Mouse (Mus musculus) heart, postnatal 0 days (tissue): Measurements from ENCODE around the gene Pgm2l1. TPM values are rescaled to one million over a fixed set of nuclear protein-coding genes. Genes with fewer than 3 reads are reported as not detected.

Experiments
- ATAC-seq: fragments of 200-750 bp; cut with Nextera tagmentation; 2 replicates; pipeline ENCODE4 v1.8.0; 2017; ENCODE audit warnings: low read depth, moderate number of reproducible peaks, moderate library complexity; ENCODE audit not compliant: insufficient read depth
- DNase-seq: peaks from one replicate; pipeline ENCODE4 v3.0.0-alpha.2; 2016; ENCODE audit warnings: low spot score
- H3K27ac ChIP-seq: fragments of 300-500 bp; sonication (generic); 2 replicates; pipeline ENCODE4 v1.5.1; 2014; ENCODE audit warnings: low read depth, mild to moderate bottlenecking
- H3K27me3 ChIP-seq: fragments of 300-500 bp; sonication (generic); 2 replicates; pipeline ENCODE4 v1.6.1; 2014; ENCODE audit warnings: low read length, mixed read lengths; ENCODE audit not compliant: control insufficient read depth, insufficient read depth
- H3K36me3 ChIP-seq: fragments of 300-500 bp; sonication (generic); replicated peaks from 2 replicates; pipeline ENCODE4 v1.6.1; 2014; ENCODE audit warnings: low read length, mixed read lengths; ENCODE audit not compliant: control insufficient read depth, insufficient read depth
- H3K4me1 ChIP-seq: fragments of 300-500 bp; sonication (generic); 2 replicates; pipeline ENCODE4 v1.6.1; 2014; ENCODE audit warnings: antibody characterized with exemption; ENCODE audit not compliant: control insufficient read depth, insufficient read depth
- H3K4me2 ChIP-seq: fragments of 300-500 bp; sonication (generic); 2 replicates; pipeline ENCODE4 v1.6.1; 2014; ENCODE audit warnings: low read depth, mild to moderate bottlenecking, low read length, moderate library complexity
- H3K4me3 ChIP-seq: fragments of 300-500 bp; sonication (generic); 2 replicates; pipeline ENCODE4 v1.5.1; 2014; ENCODE audit warnings: low read depth, low read length
- H3K9ac ChIP-seq: fragments of 300-500 bp; sonication (generic); replicated peaks from 2 replicates; pipeline ENCODE4 v1.6.1; 2014; ENCODE audit warnings: low read depth, low read length, mixed read lengths
- H3K9me3 ChIP-seq: fragments of 300-500 bp; sonication (generic); replicated peaks from 2 replicates; pipeline ENCODE4 v1.6.1; 2016; ENCODE audit warnings: low read length; ENCODE audit not compliant: control insufficient read depth
- CTCF ChIP-seq: IDR thresholded peaks from 2 replicates; pipeline ENCODE4 v1.5.1; 2016; ENCODE audit warnings: antibody characterized with exemption, control low read depth, low read depth
- EP300 ChIP-seq: IDR thresholded peaks from 2 replicates; pipeline ENCODE4 v1.6.1; 2016; ENCODE audit warnings: antibody characterized with exemption, low read depth
- WGBS: fragments of 180-500 bp; shearing (Covaris S2); extraction: QIAGEN DNeasy Blood & Tissue Kit; methylation state at CpG from one replicate; pipeline ENCODE4 v1.1.7; 2014; 5-methylcytosine and 5-hydroxymethylcytosine counted together
- polyA plus RNA-seq: library from polyadenylated mRNA; unstranded; fragments of >200 nt; fragmentation: Nextera tagmentation; extraction: Ambion mirVana; gene quantifications from 2 replicates; pipeline ENCODE4 v1.2.1, GENCODE M21; 2015
- total RNA-seq: library from RNA; depleted of rRNA; stranded (reverse); fragments of >200 nt; gene quantifications from 2 replicates; pipeline ENCODE4 v1.2.3, GENCODE M21; 2014; ENCODE audit warnings: low replicate concordance; rRNA removed

Pgm2l1 gene
- total RNA-seq (2.6 and 3.5 TPM in 2 replicates), polyA plus RNA-seq (0.56 and 0.89 TPM in 2 replicates)

DNA sequence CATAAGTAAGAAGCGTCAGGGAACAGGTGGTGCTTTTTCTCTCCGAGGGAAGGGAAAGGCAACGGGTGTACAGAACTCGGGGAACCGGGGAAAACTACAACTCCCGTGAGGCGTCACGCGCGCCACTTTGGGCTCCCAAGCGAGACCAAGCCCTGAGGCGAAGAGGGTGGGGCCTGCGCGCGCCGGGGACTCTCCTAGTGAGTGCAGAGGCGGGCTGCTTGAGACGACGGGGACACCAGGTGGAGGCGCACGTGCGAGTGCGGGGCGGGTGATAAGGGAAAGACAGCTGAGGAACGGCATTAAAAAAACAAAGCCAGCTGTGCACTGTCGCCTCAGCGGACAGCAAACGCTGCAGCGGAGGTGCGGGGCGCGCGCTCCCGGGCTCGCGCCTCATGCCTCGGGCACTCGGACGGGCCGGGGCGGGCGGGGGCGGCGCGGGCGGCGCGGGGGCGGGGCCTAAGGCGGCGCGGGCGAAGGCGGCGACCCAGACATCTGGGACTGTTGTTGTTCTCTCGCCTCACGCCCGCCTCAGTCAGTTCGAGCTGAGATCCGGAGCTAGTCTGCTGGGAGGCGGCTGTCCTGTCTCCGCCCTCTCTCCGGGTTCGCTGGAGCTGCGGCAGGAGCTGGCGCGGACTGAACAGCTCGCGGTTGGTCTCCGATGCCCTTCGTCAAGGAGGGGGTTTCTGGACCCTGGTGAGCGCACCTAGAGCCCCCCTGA is at the start of gene Pgm2l1:
Gene Pgm2l1, plus strand, starts transcription at position 237 of the 718 bp plus-strand sequence.
- Histone ChIP-seq H3K4me1 (no peaks in the 10 kb centered on the region), H3K27ac (peak within 1 kb of the TSS; percentile 81), H3K27me3 (no peaks in the 10 kb centered on the region), H3K4me3 (peak within 1 kb of the TSS; percentile 70), H3K9ac (peak within 1 kb of the TSS; percentile 66), H3K36me3 (no peaks in the 10 kb centered on the region), H3K4me2 (peak within 1 kb of the TSS; percentile 94), H3K9me3 (no peaks in the 10 kb centered on the region)
- WGBS, result under 1% methylated on average over 43 of the region's 72 CpGs
- TF ChIP-seq CTCF (no peak), EP300 (no peak)
- peak; percentile 98 for ATAC-seq
- DNase-seq, result peak; percentile 94

- H3K27ac ChIP-seq, result no peak overlapping the region
- H3K27me3 ChIP-seq, result peaks cover 35% of the 10 kb centered on the region
- no peaks in the 10 kb centered on the region for H3K36me3 ChIP-seq
- H3K4me3 ChIP-seq, result peak overlapping the region; percentile 50
- H3K9ac ChIP-seq, result 0 out of 2 replicates have a peak overlapping the region, but pooled peaks have one; percentile 0
- no peaks in the 10 kb centered on the region for H3K9me3 ChIP-seq
- TF ChIP-seq CTCF (no peak), EP300 (no peak)
- H3K4me1 ChIP-seq, result peaks cover 10% of the 10 kb centered on the region
- ATAC-seq (peak; percentile 67), DNase-seq (peak; percentile 28)
- 6% methylated on average over 30 of the region's 30 CpGs for WGBS
- H3K4me2 ChIP-seq, result peak overlapping the region; percentile 70
Measured at GRCm38 (mm10) chr7:100178016-100178890, 48.9 kb upstream of the Pgm2l1 start.

- Histone ChIP-seq H3K4me3 (peak overlapping the region; percentile 50), H3K9ac (0 out of 2 replicates have a peak overlapping the region, but pooled peaks have one; percentile 0), H3K4me2 (peak overlapping the region; percentile 70), H3K27ac (no peak overlapping the region), H3K4me1 (peaks cover 10% of the 10 kb centered on the region), H3K27me3 (peaks cover 35% of the 10 kb centered on the region), H3K9me3 (no peaks in the 10 kb centered on the region), H3K36me3 (no peaks in the 10 kb centered on the region)
- ATAC-seq (no peak; the same call in 1 of the 2 replicates), DNase-seq (no peak)
- no peak for TF ChIP-seq EP300
- TF ChIP-seq CTCF, result no peak
- under 1% methylated on average over 15 of the region's 15 CpGs for WGBS
Measured at GRCm38 (mm10) chr7:100178891-100179233, 48.3 kb upstream of the Pgm2l1 start.

DNA sequence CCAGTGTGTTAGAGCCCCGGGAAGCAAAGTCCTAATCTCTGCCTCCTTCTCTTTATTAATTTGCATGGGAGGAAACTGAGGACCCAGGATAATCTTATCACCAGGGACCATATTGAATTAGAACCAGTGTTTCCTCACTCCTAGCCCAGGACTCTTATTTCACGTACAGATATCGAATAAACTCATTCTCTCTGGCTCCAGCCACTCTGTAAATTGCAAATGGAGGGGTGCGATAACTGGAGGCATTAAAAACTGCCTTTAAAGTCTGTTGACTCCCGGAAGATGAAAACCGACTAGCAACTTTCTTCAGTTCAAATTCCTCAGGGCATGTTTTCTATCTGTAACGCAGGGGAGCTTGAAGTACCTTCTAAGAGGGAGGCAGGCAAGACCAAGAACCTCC is 47.8 kb upstream of the Pgm2l1 start:
- peaks cover 10% of the 10 kb centered on the region for H3K4me1 ChIP-seq
- peak overlapping the region; percentile 70 for H3K4me2 ChIP-seq
- peaks cover 35% of the 10 kb centered on the region for H3K27me3 ChIP-seq
- H3K9me3 ChIP-seq, result no peaks in the 10 kb centered on the region
- DNase-seq (no peak), ATAC-seq (no peak)
- H3K9ac ChIP-seq, result no peak overlapping the region
- TF ChIP-seq CTCF (no peak), EP300 (no peak)
- H3K4me3 ChIP-seq, result peak overlapping the region; percentile 50
- H3K36me3 ChIP-seq, result no peaks in the 10 kb centered on the region
- 50% methylated on average over 7 of the region's 7 CpGs for WGBS
- no peak overlapping the region for H3K27ac ChIP-seq

DNA sequence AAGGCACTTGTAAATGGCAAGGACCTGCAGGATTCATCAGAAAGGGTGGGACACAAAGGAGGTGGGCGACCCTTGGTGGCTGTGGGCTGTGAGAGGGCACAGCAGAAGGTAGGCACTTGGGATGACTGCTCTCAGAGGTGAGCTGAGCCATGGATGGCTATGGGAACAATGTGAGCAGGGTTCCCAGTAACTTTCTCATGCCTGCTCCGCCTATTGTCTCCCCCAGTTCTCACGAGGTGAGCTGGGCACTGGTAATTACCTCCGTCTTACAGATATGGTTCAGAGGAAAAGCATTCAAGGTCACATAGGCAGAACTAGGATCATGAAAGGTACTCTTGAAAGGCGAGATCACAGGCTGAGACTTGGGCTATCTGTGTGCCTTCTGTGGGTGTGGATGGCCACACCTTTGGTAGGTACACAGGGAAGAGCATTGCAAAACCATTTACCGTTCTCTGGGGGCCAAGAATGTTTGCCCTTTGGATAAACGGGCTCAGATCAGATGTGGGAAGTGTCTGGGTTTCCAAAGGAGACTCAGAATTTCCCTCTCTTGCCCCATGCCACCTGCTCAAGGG is 47.3 kb upstream of the Pgm2l1 start:
- no peak overlapping the region for H3K27ac ChIP-seq
- ATAC-seq (no peak), DNase-seq (no peak)
- no peak overlapping the region for H3K4me3 ChIP-seq
- no peak for TF ChIP-seq EP300
- TF ChIP-seq CTCF, result no peak
- H3K9me3 ChIP-seq, result no peaks in the 10 kb centered on the region
- H3K4me1 ChIP-seq, result peaks cover 10% of the 10 kb centered on the region
- no peak overlapping the region for H3K9ac ChIP-seq
- H3K36me3 ChIP-seq, result no peaks in the 10 kb centered on the region
- WGBS, result 61% methylated on average over 7 of the region's 7 CpGs
- peak overlapping the region; percentile 70; the same call in 1 of the 2 replicates for H3K4me2 ChIP-seq
- H3K27me3 ChIP-seq, result peaks cover 35% of the 10 kb centered on the region
